Mouse (Mus musculus): ENCODE data around the gene Ror1. TPM values are rescaled to one million over a fixed set of nuclear protein-coding genes. Genes with fewer than 3 reads are reported as not detected.

The Ror1 gene
- total and polyA plus RNA-seq, 3 experiments = 0.05 TPM; not detected in 2

DNA sequence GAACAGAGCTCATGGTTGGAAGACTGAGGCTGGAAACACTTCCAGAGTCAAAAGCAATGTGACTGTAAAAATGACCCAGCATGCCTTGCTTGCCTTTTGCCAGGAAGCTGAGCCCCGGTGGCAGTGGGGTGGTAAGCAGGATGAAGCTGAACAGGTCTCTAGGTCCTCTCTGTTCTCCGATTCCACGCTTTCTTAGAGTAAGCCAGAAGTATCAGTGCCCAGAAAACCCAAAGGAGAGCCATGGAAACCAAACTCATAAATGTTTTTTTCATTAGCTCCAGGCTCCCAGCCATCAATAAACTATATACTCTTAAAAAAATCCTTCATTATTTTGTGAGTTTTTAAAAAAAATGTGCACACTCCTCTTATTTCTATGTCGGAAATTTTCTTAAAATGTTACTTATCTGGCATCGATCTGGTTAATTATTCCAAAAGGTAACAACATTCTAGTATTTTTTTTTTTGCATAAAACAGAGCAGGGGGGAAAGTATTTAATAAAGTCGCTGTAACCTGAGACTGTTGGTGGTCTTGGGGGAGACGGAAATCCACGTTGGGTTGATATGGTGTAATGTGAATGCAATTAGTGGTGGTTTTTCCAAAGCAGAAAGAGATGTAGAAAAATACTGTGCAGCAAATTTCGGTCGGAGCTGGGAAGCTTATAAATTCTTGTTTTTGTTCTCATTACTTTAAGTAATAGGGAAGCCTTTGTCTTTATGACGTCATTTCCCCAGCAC lies 41.7 kb downstream of the Ror1 start:
- no peak for TF ChIP-seq GATA2 (IDR thresholded peaks at IDR 0.05; ENCODE audit: borderline replicate concordance, low read depth, low read length)
- no peak for TF ChIP-seq TAL1 (conservative IDR thresholded peaks at IDR 0.05; ENCODE audit: low read depth, low read length)
- no peak for TF ChIP-seq POLR2AphosphoS5 (IDR thresholded peaks at IDR 0.05; ENCODE audit: insufficient replicate concordance, low read depth, low read length)
- no peak for TF ChIP-seq CTCF (IDR thresholded peaks at IDR 0.05; ENCODE audit: low read depth, low read length)
- no peak for TF ChIP-seq GATA1 (IDR thresholded peaks at IDR 0.05; ENCODE audit: borderline replicate concordance, low read length)
- no peaks in the 10 kb centered on the region for H3K9me3 ChIP-seq (replicated peaks)
- no peaks in the 10 kb centered on the region for H3K36me3 ChIP-seq (replicated peaks)
- no peak for DNase-seq (ENCODE audit: low spot score)
- ATAC-seq (ENCODE audit: extremely low read depth, insufficient number of reproducible peaks, low FRiP score, poor library complexity, severe bottlenecking) = no peak
- H3K4me1 ChIP-seq (ENCODE audit: insufficient read depth, low read depth, low read length) = no peaks in the 10 kb centered on the region
- H3K4me3 ChIP-seq (ENCODE audit: low read depth, low read length) = no peak overlapping the region
- no peaks in the 10 kb centered on the region for H3K27me3 ChIP-seq (ENCODE audit: insufficient read depth, low read length)

DNA sequence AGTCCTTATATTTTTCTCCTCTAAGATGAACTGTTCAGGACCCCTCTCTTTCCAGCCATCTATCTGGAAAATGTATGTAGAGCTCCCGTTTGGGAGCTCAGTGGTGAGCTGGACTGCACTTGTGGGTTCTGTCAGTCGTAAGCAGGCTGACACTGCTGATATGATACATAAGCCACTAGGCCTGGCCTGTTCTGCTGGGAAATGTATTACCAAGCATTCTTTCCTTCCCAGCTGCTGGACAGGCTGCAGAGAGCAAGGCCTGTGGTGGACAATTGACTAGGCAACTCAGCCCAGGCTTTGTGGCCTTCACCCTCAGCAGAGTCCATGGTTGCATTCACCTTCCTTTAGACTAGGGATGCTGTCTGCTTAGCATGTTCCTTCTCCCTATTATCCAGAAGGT lies 46.0 kb downstream of the Ror1 start:
- TF ChIP-seq POLR2AphosphoS5 (IDR thresholded peaks at IDR 0.05; ENCODE audit: insufficient replicate concordance, low read depth, low read length) = no peak
- TF ChIP-seq CTCF (IDR thresholded peaks at IDR 0.05; ENCODE audit: low read depth, low read length) = no peak
- no peak for TF ChIP-seq TAL1 (conservative IDR thresholded peaks at IDR 0.05; ENCODE audit: low read depth, low read length)
- no peak for TF ChIP-seq GATA1 (IDR thresholded peaks at IDR 0.05; ENCODE audit: borderline replicate concordance, low read length)
- TF ChIP-seq GATA2 (IDR thresholded peaks at IDR 0.05; ENCODE audit: borderline replicate concordance, low read depth, low read length) = no peak
- Histone ChIP-seq H3K4me1 (ENCODE audit: insufficient read depth, low read depth, low read length) (no peaks in the 10 kb centered on the region), H3K4me3 (ENCODE audit: low read depth, low read length) (no peak overlapping the region), H3K36me3 (replicated peaks) (no peaks in the 10 kb centered on the region), H3K9me3 (replicated peaks) (no peaks in the 10 kb centered on the region), H3K27me3 (ENCODE audit: insufficient read depth, low read length) (no peaks in the 10 kb centered on the region)
- DNase-seq (ENCODE audit: low spot score) = no peak
- no peak for ATAC-seq (ENCODE audit: extremely low read depth, insufficient number of reproducible peaks, low FRiP score, poor library complexity, severe bottlenecking)

DNA sequence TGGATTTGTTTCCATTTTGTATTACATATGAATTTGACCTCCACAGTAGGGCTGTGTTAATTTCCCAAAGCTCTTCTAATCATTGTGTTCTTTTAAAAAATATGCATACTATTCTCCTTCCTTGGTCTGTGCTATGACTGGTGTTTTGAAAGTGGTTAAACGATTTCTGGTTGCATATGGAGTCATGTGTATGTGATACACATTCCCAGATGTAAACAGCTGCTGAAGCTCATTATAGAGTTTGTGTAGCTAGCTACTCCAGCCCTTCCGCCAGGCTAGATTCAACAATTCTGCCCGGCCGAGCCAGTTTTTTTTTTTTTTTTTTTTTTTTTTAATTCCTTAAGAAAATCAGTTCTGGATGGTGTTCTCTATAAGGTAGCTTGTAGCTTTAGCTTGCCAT lies 49.2 kb downstream of the Ror1 start:
- H3K9me3 ChIP-seq (replicated peaks) = no peaks in the 10 kb centered on the region
- no peaks in the 10 kb centered on the region for H3K4me1 ChIP-seq (ENCODE audit: insufficient read depth, low read depth, low read length)
- no peak for DNase-seq (ENCODE audit: low spot score)
- TF ChIP-seq POLR2AphosphoS5 (IDR thresholded peaks at IDR 0.05; ENCODE audit: insufficient replicate concordance, low read depth, low read length) = no peak
- TF ChIP-seq TAL1 (conservative IDR thresholded peaks at IDR 0.05; ENCODE audit: low read depth, low read length) = no peak
- H3K27me3 ChIP-seq (ENCODE audit: insufficient read depth, low read length) = no peaks in the 10 kb centered on the region
- no peak overlapping the region for H3K4me3 ChIP-seq (ENCODE audit: low read depth, low read length)
- H3K36me3 ChIP-seq (replicated peaks) = no peaks in the 10 kb centered on the region
- no peak for ATAC-seq (ENCODE audit: extremely low read depth, insufficient number of reproducible peaks, low FRiP score, poor library complexity, severe bottlenecking)

DNA sequence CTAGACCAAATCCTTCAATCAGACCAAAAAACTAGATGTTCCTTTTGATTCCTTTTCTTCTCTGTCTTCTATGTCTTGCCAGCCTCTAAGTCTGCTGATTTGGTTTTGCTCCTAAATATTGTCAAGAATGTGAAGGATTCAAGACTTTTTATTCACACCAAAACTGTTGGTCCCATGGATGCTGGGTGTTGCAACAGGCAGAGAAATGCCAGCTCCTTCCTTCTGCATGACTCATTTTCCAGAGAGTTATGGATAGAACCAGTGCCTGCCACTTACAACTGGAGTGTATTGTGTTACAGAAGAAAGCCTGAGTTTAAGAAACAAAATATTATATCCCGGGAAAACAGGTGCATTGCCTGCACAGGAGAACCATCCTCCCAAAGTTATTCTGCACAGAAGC lies 55.2 kb downstream of the Ror1 start:
- Histone ChIP-seq H3K9me3 (replicated peaks) (no peaks in the 10 kb centered on the region), H3K4me3 (ENCODE audit: low read depth, low read length) (no peak overlapping the region), H3K36me3 (replicated peaks) (no peaks in the 10 kb centered on the region), H3K27me3 (ENCODE audit: insufficient read depth, low read length) (no peaks in the 10 kb centered on the region), H3K4me1 (ENCODE audit: insufficient read depth, low read depth, low read length) (no peaks in the 10 kb centered on the region)
- TF ChIP-seq POLR2AphosphoS5 (IDR thresholded peaks at IDR 0.05; ENCODE audit: insufficient replicate concordance, low read depth, low read length) = no peak
- TF ChIP-seq TAL1 (conservative IDR thresholded peaks at IDR 0.05; ENCODE audit: low read depth, low read length) = no peak
- no peak for TF ChIP-seq GATA2 (IDR thresholded peaks at IDR 0.05; ENCODE audit: borderline replicate concordance, low read depth, low read length)
- no peak for TF ChIP-seq GATA1 (IDR thresholded peaks at IDR 0.05; ENCODE audit: borderline replicate concordance, low read length)
- no peak for TF ChIP-seq CTCF (IDR thresholded peaks at IDR 0.05; ENCODE audit: low read depth, low read length)
- DNase-seq (ENCODE audit: low spot score) = no peak
- ATAC-seq (ENCODE audit: extremely low read depth, insufficient number of reproducible peaks, low FRiP score, poor library complexity, severe bottlenecking) = no peak

DNA sequence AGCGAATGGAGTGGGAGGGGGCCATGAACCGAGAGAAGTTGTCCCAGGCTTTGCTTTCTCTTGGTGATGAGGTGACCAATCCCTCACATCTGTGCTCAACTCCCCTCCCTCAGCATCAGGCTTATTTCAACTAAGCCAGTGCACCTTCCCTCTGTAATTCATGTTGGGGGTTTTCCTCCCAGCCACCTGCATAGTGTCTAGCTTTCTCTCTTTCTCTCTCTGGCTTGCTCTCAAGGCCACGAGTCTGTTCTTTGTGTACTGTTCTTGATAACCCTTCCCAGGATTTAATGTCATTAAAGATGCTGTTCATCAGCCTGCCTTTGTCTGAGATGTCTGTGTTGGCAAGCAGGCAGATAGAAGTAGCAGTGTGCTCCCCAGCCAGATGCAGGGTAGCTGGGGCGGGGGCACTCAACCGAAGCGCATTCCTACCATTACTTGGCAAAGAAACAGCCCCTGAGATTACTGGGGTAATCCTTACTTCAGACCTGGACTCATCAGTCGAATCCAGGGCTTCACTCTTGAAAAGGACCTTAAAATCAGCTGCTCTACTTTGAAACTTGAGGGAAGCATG lies 59.1 kb downstream of the Ror1 start:
- no peak overlapping the region for H3K4me3 ChIP-seq (ENCODE audit: low read depth, low read length)

DNA sequence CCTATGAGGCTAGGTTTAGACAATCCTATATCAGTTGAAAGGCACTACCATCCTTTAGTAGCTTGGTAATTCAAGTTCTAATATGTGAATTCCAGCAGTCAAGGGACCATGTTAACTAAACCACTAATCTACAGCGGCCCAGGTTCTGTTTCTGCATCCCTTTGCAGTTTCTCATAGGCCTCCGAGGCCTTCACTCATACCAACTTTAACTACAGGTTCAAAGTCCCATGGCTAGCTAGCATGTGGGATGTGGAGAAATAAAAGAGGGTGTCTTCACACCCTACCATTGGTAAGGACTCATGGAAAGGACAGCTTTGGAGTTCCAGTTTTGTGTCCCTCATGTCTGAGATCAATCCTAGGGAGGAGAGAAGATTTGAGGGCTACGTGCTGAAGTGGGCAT lies 60.1 kb downstream of the Ror1 start:
- no peaks in the 10 kb centered on the region for H3K36me3 ChIP-seq (replicated peaks)
- DNase-seq (ENCODE audit: low spot score) (no peak), ATAC-seq (ENCODE audit: extremely low read depth, insufficient number of reproducible peaks, low FRiP score, poor library complexity, severe bottlenecking) (no peak)
- no peak overlapping the region for H3K4me3 ChIP-seq (ENCODE audit: low read depth, low read length)
- no peak for TF ChIP-seq CTCF (IDR thresholded peaks at IDR 0.05; ENCODE audit: low read depth, low read length)
- no peak for TF ChIP-seq TAL1 (conservative IDR thresholded peaks at IDR 0.05; ENCODE audit: low read depth, low read length)
- no peak for TF ChIP-seq GATA1 (IDR thresholded peaks at IDR 0.05; ENCODE audit: borderline replicate concordance, low read length)
- no peak for TF ChIP-seq GATA2 (IDR thresholded peaks at IDR 0.05; ENCODE audit: borderline replicate concordance, low read depth, low read length)
- TF ChIP-seq POLR2AphosphoS5 (IDR thresholded peaks at IDR 0.05; ENCODE audit: insufficient replicate concordance, low read depth, low read length) = no peak
- H3K27me3 ChIP-seq (ENCODE audit: insufficient read depth, low read length) = no peaks in the 10 kb centered on the region
- H3K4me1 ChIP-seq (ENCODE audit: insufficient read depth, low read depth, low read length) = no peaks in the 10 kb centered on the region
- no peaks in the 10 kb centered on the region for H3K9me3 ChIP-seq (replicated peaks)

More for the DNA sequence above, 59.1 kb downstream of the Ror1 start:
- Histone ChIP-seq H3K9me3 (replicated peaks) (no peaks in the 10 kb centered on the region), H3K27me3 (ENCODE audit: insufficient read depth, low read length) (no peaks in the 10 kb centered on the region), H3K4me1 (ENCODE audit: insufficient read depth, low read depth, low read length) (no peaks in the 10 kb centered on the region), H3K36me3 (replicated peaks) (no peaks in the 10 kb centered on the region)
- no peak for DNase-seq (ENCODE audit: low spot score)
- no peak for TF ChIP-seq TAL1 (conservative IDR thresholded peaks at IDR 0.05; ENCODE audit: low read depth, low read length)
- TF ChIP-seq GATA1 (IDR thresholded peaks at IDR 0.05; ENCODE audit: borderline replicate concordance, low read length) = no peak
- no peak for TF ChIP-seq GATA2 (IDR thresholded peaks at IDR 0.05; ENCODE audit: borderline replicate concordance, low read depth, low read length)
- no peak for TF ChIP-seq POLR2AphosphoS5 (IDR thresholded peaks at IDR 0.05; ENCODE audit: insufficient replicate concordance, low read depth, low read length)
- no peak for TF ChIP-seq CTCF (IDR thresholded peaks at IDR 0.05; ENCODE audit: low read depth, low read length)
- ATAC-seq (ENCODE audit: extremely low read depth, insufficient number of reproducible peaks, low FRiP score, poor library complexity, severe bottlenecking) = no peak
